Mouse (Mus musculus) brain, embryonic 14.5 days (tissue): ENCODE results near the gene Guca2b.

Experiments
- CTCF ChIP-seq: fragments of 200-500 bp; IDR thresholded peaks from 2 replicates; pipeline ENCODE4 v1.5.1; 2012; ENCODE audit warnings: inconsistent platforms, mild to moderate bottlenecking, moderate library complexity, borderline replicate concordance; ENCODE audit not compliant: insufficient read depth, insufficient read length; ENCODE audit errors: extremely low read depth
- POLR2A ChIP-seq: fragments of 200-500 bp; IDR thresholded peaks from 2 replicates; pipeline ENCODE4 v1.6.1; 2012; ENCODE audit warnings: mild to moderate bottlenecking, inconsistent platforms, borderline replicate concordance; ENCODE audit not compliant: poor library complexity, insufficient read depth, insufficient read length, severe bottlenecking; ENCODE audit errors: extremely low read depth

DNA sequence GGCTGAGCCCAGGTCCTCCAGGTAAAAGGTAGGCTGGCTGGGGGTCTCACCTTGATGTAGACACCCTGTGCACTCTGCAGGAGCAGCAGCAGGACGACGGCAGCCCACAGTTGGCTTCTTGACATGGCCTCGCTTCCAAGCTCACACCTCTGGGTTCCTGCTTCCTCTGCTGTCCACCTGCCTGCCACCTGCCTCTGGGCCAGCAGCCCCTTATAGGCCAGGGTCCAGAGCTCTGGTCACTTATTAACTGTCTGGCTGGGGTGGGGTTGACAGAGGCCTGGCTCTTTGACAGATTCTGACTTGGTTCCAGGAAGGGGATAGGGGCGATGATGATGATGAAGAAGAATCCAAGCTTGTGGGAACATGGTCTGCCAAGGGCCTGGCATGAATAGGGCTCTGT is at the start of gene Guca2b:
- TF ChIP-seq POLR2A (no peak), CTCF (no peak)
